Mouse (Mus musculus): ENCODE measurements around the gene Tlr12. TPM values are rescaled to one million over a fixed set of nuclear protein-coding genes. Genes with fewer than 3 reads are reported as not detected.

The Tlr12 gene
- polyA plus RNA-seq, 1 experiment: 1.0 TPM

DNA sequence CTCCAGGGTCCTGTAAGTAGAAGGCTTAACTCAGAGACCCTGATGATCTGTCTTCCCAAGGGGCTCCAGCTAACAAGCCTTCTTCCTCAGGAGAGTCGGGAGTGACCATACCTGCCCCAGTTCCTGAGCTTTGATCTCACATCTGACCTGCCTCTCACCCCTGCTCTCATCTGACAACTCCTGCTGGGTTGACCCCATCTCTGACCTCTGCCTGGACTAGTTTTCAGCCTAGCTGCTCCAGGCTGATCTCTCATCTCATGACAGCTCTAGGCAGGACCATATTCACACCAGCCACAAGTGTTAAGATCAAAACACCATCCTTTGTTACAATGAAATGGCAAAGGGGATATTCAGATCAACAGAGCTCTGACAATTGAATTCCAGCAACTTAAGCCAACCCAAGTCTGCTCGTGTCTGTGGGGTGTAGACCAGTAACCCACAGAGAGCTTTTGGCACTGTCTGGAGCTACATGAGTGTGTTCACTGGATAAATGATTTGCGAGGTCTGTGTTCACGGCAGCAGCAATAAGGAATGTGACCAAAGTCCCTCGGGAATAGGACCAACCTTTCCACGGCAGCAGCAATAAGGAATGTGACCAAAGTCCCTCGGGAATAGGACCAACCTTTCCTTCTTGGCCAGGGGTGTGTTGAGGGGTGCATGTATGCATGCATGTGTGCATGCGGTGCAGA is 30.3 kb upstream of the Tlr12 start:
- TF ChIP-seq CTCF (IDR thresholded peaks at IDR 0.05; ENCODE audit: extremely low read depth, insufficient read depth, low read length) (no peak), POLR2A (IDR thresholded peaks at IDR 0.05; ENCODE audit: extremely low read depth, insufficient read depth, low read length) (no peak)
- no peaks in the 10 kb centered on the region for H3K4me1 ChIP-seq (ENCODE audit: control insufficient read depth, insufficient read depth, low read length)
- no peak overlapping the region for H3K4me3 ChIP-seq (ENCODE audit: insufficient read depth, low read length)
- no peak overlapping the region for H3K27ac ChIP-seq (ENCODE audit: insufficient read depth, low read length)

DNA sequence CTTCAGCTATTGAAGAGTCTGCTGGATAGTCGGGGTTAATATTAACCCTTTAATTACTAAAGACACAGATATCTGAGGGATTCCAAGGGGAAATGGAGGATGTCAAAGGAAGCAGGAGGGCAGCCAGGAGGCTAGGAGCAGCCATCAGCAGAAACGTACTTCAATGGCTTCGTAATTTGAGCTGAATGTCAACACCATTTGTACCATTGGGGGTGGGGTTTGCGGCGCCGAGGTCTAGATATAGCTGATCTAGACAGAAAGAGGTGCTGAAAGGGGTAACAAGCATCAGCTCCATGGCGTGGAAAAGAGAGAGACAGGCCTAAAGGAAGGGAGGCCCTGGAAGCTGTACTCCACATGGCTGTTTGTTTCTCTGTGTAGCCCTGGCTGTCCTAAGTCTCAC is 28.3 kb upstream of the Tlr12 start:
- no peaks in the 10 kb centered on the region for H3K4me1 ChIP-seq (ENCODE audit: control insufficient read depth, insufficient read depth, low read length)
- H3K4me3 ChIP-seq (ENCODE audit: insufficient read depth, low read length): no peak overlapping the region
- TF ChIP-seq POLR2A (IDR thresholded peaks at IDR 0.05; ENCODE audit: extremely low read depth, insufficient read depth, low read length) (no peak), CTCF (IDR thresholded peaks at IDR 0.05; ENCODE audit: extremely low read depth, insufficient read depth, low read length) (no peak)
- H3K27ac ChIP-seq (ENCODE audit: insufficient read depth, low read length): no peak overlapping the region

GRCm38 (mm10) chr4:128645896-128646295 is 27.5 kb upstream of the Tlr12 start:
- Histone ChIP-seq H3K27ac (ENCODE audit: insufficient read depth, low read length) (no peak overlapping the region), H3K4me3 (ENCODE audit: insufficient read depth, low read length) (no peak overlapping the region)
- TF ChIP-seq CTCF (IDR thresholded peaks at IDR 0.05; ENCODE audit: extremely low read depth, insufficient read depth, low read length): no peak
- TF ChIP-seq POLR2A (IDR thresholded peaks at IDR 0.05; ENCODE audit: extremely low read depth, insufficient read depth, low read length): no peak

GRCm38 (mm10) chr4:128641766-128642717 is 23.6 kb upstream of the Tlr12 start:
- TF ChIP-seq CTCF (IDR thresholded peaks at IDR 0.05; ENCODE audit: extremely low read depth, insufficient read depth, low read length) (no peak), POLR2A (IDR thresholded peaks at IDR 0.05; ENCODE audit: extremely low read depth, insufficient read depth, low read length) (no peak)
- H3K4me1 ChIP-seq (ENCODE audit: control insufficient read depth, insufficient read depth, low read length): peaks cover 1% of the 10 kb centered on the region; the same call in 1 of the 2 replicates
- H3K27ac ChIP-seq (ENCODE audit: insufficient read depth, low read length): no peak overlapping the region
- H3K4me3 ChIP-seq (ENCODE audit: insufficient read depth, low read length): no peak overlapping the region

More at GRCm38 (mm10) chr4:128645896-128646295, 27.5 kb upstream of the Tlr12 start:
- H3K4me1 ChIP-seq (ENCODE audit: control insufficient read depth, insufficient read depth, low read length): no peaks in the 10 kb centered on the region

DNA sequence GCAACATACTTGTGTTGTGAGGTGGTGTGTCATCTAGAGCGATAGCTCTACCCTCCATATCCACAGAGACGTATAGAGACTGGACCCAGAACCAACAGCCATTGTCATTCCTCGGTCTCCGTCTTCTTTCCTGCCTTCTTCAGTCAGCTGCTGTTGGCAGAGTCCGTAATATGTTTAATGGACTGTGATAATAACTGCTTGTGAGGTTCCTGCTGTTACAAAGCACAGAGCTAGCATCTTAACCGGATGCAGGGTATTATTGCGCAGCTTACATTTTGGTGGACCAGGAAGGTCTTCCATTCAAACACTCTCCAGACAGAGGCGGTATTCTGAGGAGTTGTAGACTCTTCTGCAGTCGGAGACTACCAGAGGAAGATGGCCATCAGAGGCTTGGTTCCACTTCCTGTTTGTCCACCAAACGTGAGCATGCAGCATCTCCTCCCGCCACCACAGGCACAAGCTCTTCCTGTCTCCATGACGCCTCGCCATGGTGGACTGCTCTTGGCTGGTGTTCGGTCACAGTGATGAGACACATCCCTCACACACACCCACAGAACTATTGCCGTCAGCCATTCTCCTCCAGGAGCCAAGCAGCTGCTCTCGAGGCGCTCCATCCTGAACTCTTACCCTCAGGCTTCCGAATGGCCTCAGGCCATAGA is 20.0 kb upstream of the Tlr12 start:
- H3K27ac ChIP-seq (ENCODE audit: insufficient read depth, low read length): no peak overlapping the region
- TF ChIP-seq CTCF (IDR thresholded peaks at IDR 0.05; ENCODE audit: extremely low read depth, insufficient read depth, low read length) (no peak), POLR2A (IDR thresholded peaks at IDR 0.05; ENCODE audit: extremely low read depth, insufficient read depth, low read length) (no peak)
- peaks cover 3% of the 10 kb centered on the region for H3K4me1 ChIP-seq (ENCODE audit: control insufficient read depth, insufficient read depth, low read length)
- no peak overlapping the region for H3K4me3 ChIP-seq (ENCODE audit: insufficient read depth, low read length)

GRCm38 (mm10) chr4:128637250-128637649 is 18.8 kb upstream of the Tlr12 start:
- no peak for TF ChIP-seq CTCF (IDR thresholded peaks at IDR 0.05; ENCODE audit: extremely low read depth, insufficient read depth, low read length)
- no peak for TF ChIP-seq POLR2A (IDR thresholded peaks at IDR 0.05; ENCODE audit: extremely low read depth, insufficient read depth, low read length)
- Histone ChIP-seq H3K4me1 (ENCODE audit: control insufficient read depth, insufficient read depth, low read length) (peaks cover 3% of the 10 kb centered on the region), H3K4me3 (ENCODE audit: insufficient read depth, low read length) (no peak overlapping the region), H3K27ac (ENCODE audit: insufficient read depth, low read length) (no peak overlapping the region)

GRCm38 (mm10) chr4:128635894-128636585 is 17.6 kb upstream of the Tlr12 start:
- TF ChIP-seq CTCF (IDR thresholded peaks at IDR 0.05; ENCODE audit: extremely low read depth, insufficient read depth, low read length): no peak
- TF ChIP-seq POLR2A (IDR thresholded peaks at IDR 0.05; ENCODE audit: extremely low read depth, insufficient read depth, low read length): no peak
- Histone ChIP-seq H3K27ac (ENCODE audit: insufficient read depth, low read length) (no peak overlapping the region), H3K4me3 (ENCODE audit: insufficient read depth, low read length) (no peak overlapping the region), H3K4me1 (ENCODE audit: control insufficient read depth, insufficient read depth, low read length) (peaks cover 3% of the 10 kb centered on the region)

GRCm38 (mm10) chr4:128635451-128635850 is 17.0 kb upstream of the Tlr12 start:
- no peak overlapping the region for H3K27ac ChIP-seq (ENCODE audit: insufficient read depth, low read length)
- H3K4me3 ChIP-seq (ENCODE audit: insufficient read depth, low read length): no peak overlapping the region
- TF ChIP-seq CTCF (IDR thresholded peaks at IDR 0.05; ENCODE audit: extremely low read depth, insufficient read depth, low read length): no peak
- TF ChIP-seq POLR2A (IDR thresholded peaks at IDR 0.05; ENCODE audit: extremely low read depth, insufficient read depth, low read length): no peak
- H3K4me1 ChIP-seq (ENCODE audit: control insufficient read depth, insufficient read depth, low read length): peaks cover 3% of the 10 kb centered on the region

DNA sequence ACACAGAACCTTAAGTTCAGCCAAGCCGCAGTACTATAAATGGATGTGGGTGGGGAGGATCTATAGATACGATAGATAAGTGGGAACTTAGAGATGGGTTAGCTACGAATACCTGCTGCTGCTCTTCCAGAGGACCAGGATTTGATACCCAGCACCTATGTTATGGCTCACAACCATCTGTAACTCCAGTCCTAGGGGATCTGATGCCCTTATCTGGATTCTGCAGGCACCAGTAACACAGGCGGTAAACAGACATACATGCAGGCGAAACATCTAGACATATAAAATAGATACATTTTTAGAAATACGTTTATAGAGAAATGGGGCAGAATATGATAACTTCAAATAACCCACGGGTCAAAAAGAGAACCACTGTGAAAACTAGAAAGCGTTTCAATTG is 2.7 kb upstream of the Tlr12 start:
- no peak overlapping the region for H3K4me3 ChIP-seq (ENCODE audit: insufficient read depth, low read length)
- TF ChIP-seq CTCF (IDR thresholded peaks at IDR 0.05; ENCODE audit: extremely low read depth, insufficient read depth, low read length): no peak
- no peak for TF ChIP-seq POLR2A (IDR thresholded peaks at IDR 0.05; ENCODE audit: extremely low read depth, insufficient read depth, low read length)

More for the DNA sequence above, 2.7 kb upstream of the Tlr12 start:
- no peak overlapping the region for H3K27ac ChIP-seq (ENCODE audit: insufficient read depth, low read length)
- H3K4me1 ChIP-seq (ENCODE audit: control insufficient read depth, insufficient read depth, low read length): no peaks in the 10 kb centered on the region
